Mouse (Mus musculus) MEL (cell line): Measurements from ENCODE around the gene Nrxn3. TPM values are rescaled to one million over a fixed set of nuclear protein-coding genes. Genes with fewer than 3 reads are reported as not detected.

Experiments
- DNase-seq: peaks from one replicate; pipeline ENCODE4 v3.0.0; 2011; ENCODE audit warnings: low read depth, low spot score
- H3K27ac ChIP-seq: 2 replicates; pipeline ENCODE4 v1.5.1; 2012; ENCODE audit warnings: low read depth, mild to moderate bottlenecking, control low read depth, low read length, moderate library complexity; ENCODE audit not compliant: control insufficient read depth
- H3K27me3 ChIP-seq, 2 experiments: fragments of 150-350 bp in 1 of 2; sonication (generic) in 1 of 2; 2 replicates each; pipeline ENCODE4 v1.6.1; 2012; ENCODE audit warnings: low read length in 2 of 2, mild to moderate bottlenecking in 2 of 2, improper control_type of control experiment in 1 of 2, moderate library complexity in 1 of 2; ENCODE audit not compliant: insufficient read depth in 2 of 2, control insufficient read depth in 1 of 2
- H3K36me3 ChIP-seq, 2 experiments: 2 replicates each; pipeline ENCODE4 v1.6.1; 2012 to 2014; ENCODE audit warnings: low read length in 2 of 2, improper control_type of control experiment in 1 of 2, inconsistent platforms in 1 of 2, mild to moderate bottlenecking in 1 of 2; ENCODE audit not compliant: insufficient read depth in 2 of 2, control insufficient read depth in 1 of 2
- H3K4me1 ChIP-seq, 2 experiments: fragments of 150-350 bp in 1 of 2; sonication (generic) in 1 of 2; 2 replicates each; pipeline ENCODE4 v1.6.1; 2012; ENCODE audit warnings: low read length in 2 of 2, improper control_type of control experiment in 1 of 2, mild to moderate bottlenecking in 1 of 2; ENCODE audit not compliant: insufficient read depth in 2 of 2, control insufficient read depth in 1 of 2
- H3K4me3 ChIP-seq, 2 experiments: fragments of 150-350 bp in 1 of 2; sonication (generic) in 1 of 2; 2 replicates each; pipeline ENCODE4 v1.5.1; 2012; ENCODE audit warnings: low read depth in 2 of 2, low read length in 2 of 2, mild to moderate bottlenecking in 2 of 2, moderate library complexity in 2 of 2, control low read depth in 1 of 2, improper control_type of control experiment in 1 of 2; ENCODE audit not compliant: control insufficient read depth in 1 of 2, insufficient read depth in 1 of 2
- H3K79me2 ChIP-seq: 2 replicates; pipeline ENCODE4 v1.6.1; 2012; ENCODE audit warnings: mild to moderate bottlenecking, low read length, moderate library complexity; ENCODE audit not compliant: control insufficient read depth, poor library complexity, insufficient read depth
- H3K9ac ChIP-seq: 2 replicates; pipeline ENCODE4 v1.6.1; 2012; ENCODE audit warnings: low read depth, mild to moderate bottlenecking, control low read depth, low read length, moderate library complexity; ENCODE audit not compliant: control insufficient read depth, poor library complexity, severe bottlenecking
- H3K9me3 ChIP-seq: fragments of 150-350 bp; sonication (generic); replicated peaks from 2 replicates; pipeline ENCODE4 v1.6.1; 2012; ENCODE audit warnings: mild to moderate bottlenecking, low read length, improper control_type of control experiment, moderate library complexity; ENCODE audit not compliant: insufficient read depth
- BHLHE40 ChIP-seq: IDR thresholded peaks from 2 replicates; pipeline ENCODE4 v1.6.1; 2012; ENCODE audit warnings: low read depth, mild to moderate bottlenecking, inconsistent platforms, low read length, improper control_type of control experiment, borderline replicate concordance
- CTCF ChIP-seq, 3 experiments: IDR thresholded peaks in 2 of 3; conservative IDR thresholded peaks in 1 of 3; 2 replicates each; pipeline ENCODE4 v1.5.1; 2011 to 2012; ENCODE audit warnings: low read length in 3 of 3, low read depth in 2 of 3, mild to moderate bottlenecking in 2 of 3, improper control_type of control experiment in 1 of 3, inconsistent platforms in 1 of 3, mixed read lengths in 1 of 3, moderate library complexity in 1 of 3; ENCODE audit not compliant: control insufficient read depth in 1 of 3, insufficient read depth in 1 of 3, poor library complexity in 1 of 3, severe bottlenecking in 1 of 3
- ELF1 ChIP-seq: IDR thresholded peaks from 2 replicates; pipeline ENCODE4 v1.6.1; 2014; ENCODE audit warnings: low read depth, mild to moderate bottlenecking, inconsistent platforms, low read length, improper control_type of control experiment, moderate library complexity
- GATA1 ChIP-seq: IDR thresholded peaks from 2 replicates; pipeline ENCODE4 v1.6.1; 2011; ENCODE audit warnings: low read depth, low read length, improper control_type of control experiment
- HCFC1 ChIP-seq: IDR thresholded peaks from 2 replicates; pipeline ENCODE4 v1.6.1; 2012; ENCODE audit warnings: low read depth, mild to moderate bottlenecking, inconsistent platforms, low read length, improper control_type of control experiment, moderate library complexity
- JUND ChIP-seq: IDR thresholded peaks from 2 replicates; pipeline ENCODE4 v1.6.1; 2011; ENCODE audit warnings: low read depth, mild to moderate bottlenecking, improper control_type of control experiment, low read length
- MAFK ChIP-seq: IDR thresholded peaks from 2 replicates; pipeline ENCODE4 v1.6.1; 2011; ENCODE audit warnings: low read depth, mild to moderate bottlenecking, low read length, improper control_type of control experiment, borderline replicate concordance
- MAX ChIP-seq: IDR thresholded peaks from 2 replicates; pipeline ENCODE4 v1.6.1; 2011; ENCODE audit warnings: low read length, improper control_type of control experiment
- MEF2A ChIP-seq: IDR thresholded peaks from 2 replicates; pipeline ENCODE4 v1.6.1; 2014; ENCODE audit warnings: low read depth, mild to moderate bottlenecking, inconsistent platforms, low read length, improper control_type of control experiment; ENCODE audit not compliant: poor library complexity, insufficient replicate concordance, severe bottlenecking; ENCODE audit errors: extremely low read depth
- MXI1 ChIP-seq: IDR thresholded peaks from 2 replicates; pipeline ENCODE4 v1.6.1; 2011; ENCODE audit warnings: mild to moderate bottlenecking, low read depth, low read length, improper control_type of control experiment
- MYB ChIP-seq: IDR thresholded peaks from 2 replicates; pipeline ENCODE4 v1.6.1; 2011; ENCODE audit warnings: mild to moderate bottlenecking, low read depth, low read length, improper control_type of control experiment
- NRF1 ChIP-seq: IDR thresholded peaks from 2 replicates; pipeline ENCODE4 v1.6.1; 2014; ENCODE audit warnings: low read depth, mild to moderate bottlenecking, inconsistent platforms, low read length, improper control_type of control experiment, moderate library complexity; ENCODE audit not compliant: poor library complexity, insufficient read depth, severe bottlenecking
- POLR2A ChIP-seq, 2 experiments: IDR thresholded peaks; 2 replicates each; pipeline ENCODE4 v1.6.1; 2011 to 2012; ENCODE audit warnings: low read length in 2 of 2, mild to moderate bottlenecking in 2 of 2, control low read depth in 1 of 2, improper control_type of control experiment in 1 of 2, low read depth in 1 of 2, moderate library complexity in 1 of 2; ENCODE audit not compliant: control insufficient read depth in 1 of 2, insufficient read depth in 1 of 2, poor library complexity in 1 of 2
- RAD21 ChIP-seq: IDR thresholded peaks from 2 replicates; pipeline ENCODE4 v1.6.1; 2011; ENCODE audit warnings: mild to moderate bottlenecking, low read depth, low read length, improper control_type of control experiment
- TBP ChIP-seq: IDR thresholded peaks from 2 replicates; pipeline ENCODE4 v1.8.0; 2011; ENCODE audit warnings: low read depth, low read length, improper control_type of control experiment
- ZC3H11A ChIP-seq: IDR thresholded peaks from 2 replicates; pipeline ENCODE4 v1.6.1; 2012; ENCODE audit warnings: low read depth, mild to moderate bottlenecking, inconsistent platforms, low read length, improper control_type of control experiment
- ZKSCAN1 ChIP-seq: IDR thresholded peaks from 2 replicates; pipeline ENCODE4 v1.6.1; 2012; ENCODE audit warnings: low read depth, mild to moderate bottlenecking, inconsistent platforms, low read length, improper control_type of control experiment, moderate library complexity
- ZMIZ1 ChIP-seq: IDR thresholded peaks from 2 replicates; pipeline ENCODE4 v1.6.1; 2012; ENCODE audit warnings: low read depth, mild to moderate bottlenecking, inconsistent platforms, low read length, improper control_type of control experiment, moderate library complexity
- ZNF384 ChIP-seq: IDR thresholded peaks from 2 replicates; pipeline ENCODE4 v1.6.1; 2012; ENCODE audit warnings: low read depth, mild to moderate bottlenecking, inconsistent platforms, low read length, improper control_type of control experiment
- polyA plus RNA-seq, 2 experiments: library from polyadenylated mRNA; stranded (reverse) in 1 of 2; unstranded in 1 of 2; fragments of >175 nt in 1 of 2; fragments of >200 nt in 1 of 2; gene quantifications; 2 replicates each; pipeline versions ENCODE4 v1.2.1 to v1.2.4; 2012; ENCODE audit warnings: low replicate concordance in 2 of 2, low read depth in 1 of 2; ENCODE audit not compliant: insufficient read length in 2 of 2, insufficient read depth in 1 of 2, missing spikeins in 1 of 2
- total RNA-seq: library from RNA; depleted of rRNA; stranded (reverse); fragments of 300-350 nt; gene quantifications from 2 replicates; pipeline ENCODE4 v1.2.3, GENCODE M21; 2012

The Nrxn3 gene
- total and polyA plus RNA-seq, 3 experiments: not detected

DNA sequence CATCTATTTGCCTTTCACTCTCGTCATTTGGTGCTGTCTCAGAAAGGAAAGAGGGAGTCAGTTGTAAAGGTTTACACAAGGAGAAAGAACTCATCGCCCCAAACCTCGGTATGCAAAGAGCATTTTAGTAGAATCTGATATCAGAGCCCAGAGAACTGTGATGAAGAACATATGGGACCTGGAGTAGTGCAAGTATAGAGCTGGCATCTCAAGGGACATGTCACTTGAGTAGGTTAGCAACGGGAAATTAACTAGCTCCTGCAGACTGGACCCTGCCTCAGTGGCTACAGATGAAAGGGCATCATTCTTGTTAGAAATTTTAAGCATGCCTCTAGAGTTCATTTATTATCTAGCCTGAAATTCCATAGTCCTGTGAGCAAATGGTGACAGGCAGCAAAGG, 1099.5 kb downstream of the Nrxn3 start:
- Histone ChIP-seq H3K4me1 (no peaks in the 10 kb centered on the region), H3K27me3 (no peaks in the 10 kb centered on the region), H3K9me3 (no peaks in the 10 kb centered on the region), H3K79me2 (no peaks in the 10 kb centered on the region), H3K4me3 (no peak overlapping the region), H3K9ac (no peak overlapping the region), H3K27ac (no peak overlapping the region), H3K36me3 (no peaks in the 10 kb centered on the region)
- no peak for DNase-seq
- TF ChIP-seq MAFK: no peak
- no peak for TF ChIP-seq ZNF384
- no peak for TF ChIP-seq POLR2A (IDR thresholded peaks at IDR 0.05; ENCODE audit: control insufficient read depth in 1 of 2, insufficient read depth in 1 of 2, low read depth in 1 of 2, low read length in 2 of 2, poor library complexity in 1 of 2)
- no peak for TF ChIP-seq MYB
- no peak for TF ChIP-seq MXI1
- no peak for TF ChIP-seq TBP
- TF ChIP-seq NRF1: no peak
- no peak for TF ChIP-seq HCFC1
- TF ChIP-seq ZKSCAN1: no peak
- TF ChIP-seq BHLHE40: no peak

DNA sequence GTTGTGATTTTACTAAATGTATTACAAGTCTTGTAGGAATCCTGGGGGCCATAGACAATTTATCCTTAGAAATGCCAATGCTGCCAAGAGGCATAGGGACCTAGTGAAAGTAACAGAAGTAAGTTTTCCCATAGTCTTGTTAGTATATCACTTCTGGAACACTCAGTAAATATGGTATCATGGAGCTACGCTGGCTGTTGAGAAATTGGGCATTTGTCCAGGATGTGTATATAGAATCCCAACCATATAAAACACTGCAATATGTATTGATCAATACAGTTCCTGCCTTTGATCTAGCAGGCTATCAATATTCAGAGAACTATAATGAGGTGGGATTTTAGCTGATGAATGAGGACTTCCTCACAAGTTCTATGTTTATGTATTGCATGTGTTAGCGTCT, 1107.3 kb downstream of the Nrxn3 start:
- Histone ChIP-seq H3K27me3 (no peaks in the 10 kb centered on the region), H3K79me2 (no peaks in the 10 kb centered on the region), H3K9ac (no peak overlapping the region), H3K9me3 (no peaks in the 10 kb centered on the region), H3K4me1 (no peaks in the 10 kb centered on the region), H3K27ac (no peak overlapping the region), H3K4me3 (no peak overlapping the region), H3K36me3 (no peaks in the 10 kb centered on the region)
- DNase-seq: no peak
- no peak for TF ChIP-seq RAD21
- TF ChIP-seq MAX: no peak
- no peak for TF ChIP-seq ELF1
- no peak for TF ChIP-seq GATA1
- no peak for TF ChIP-seq ZMIZ1
- TF ChIP-seq JUND: no peak
- TF ChIP-seq ZC3H11A: no peak
- TF ChIP-seq POLR2A (IDR thresholded peaks at IDR 0.05; ENCODE audit: control insufficient read depth in 1 of 2, insufficient read depth in 1 of 2, low read depth in 1 of 2, low read length in 2 of 2, poor library complexity in 1 of 2): no peak
- TF ChIP-seq CTCF (IDR thresholded peaks at IDR 0.05 in 2 of 3, conservative IDR thresholded peaks at IDR 0.05 in 1 of 3; ENCODE audit: control insufficient read depth in 1 of 3, insufficient read depth in 1 of 3, low read depth in 2 of 3, low read length in 3 of 3, poor library complexity in 1 of 3, severe bottlenecking in 1 of 3): no peak
- no peak for TF ChIP-seq MEF2A
- no peak for TF ChIP-seq BHLHE40
